Mouse (Mus musculus): ENCODE measurements around the gene Tubg2. TPM values are rescaled to one million over a fixed set of nuclear protein-coding genes. Genes with fewer than 3 reads are reported as not detected.

Tubg2 gene
- polyA plus RNA-seq, 1 experiment from 2014 or later, result 3.0 TPM

DNA sequence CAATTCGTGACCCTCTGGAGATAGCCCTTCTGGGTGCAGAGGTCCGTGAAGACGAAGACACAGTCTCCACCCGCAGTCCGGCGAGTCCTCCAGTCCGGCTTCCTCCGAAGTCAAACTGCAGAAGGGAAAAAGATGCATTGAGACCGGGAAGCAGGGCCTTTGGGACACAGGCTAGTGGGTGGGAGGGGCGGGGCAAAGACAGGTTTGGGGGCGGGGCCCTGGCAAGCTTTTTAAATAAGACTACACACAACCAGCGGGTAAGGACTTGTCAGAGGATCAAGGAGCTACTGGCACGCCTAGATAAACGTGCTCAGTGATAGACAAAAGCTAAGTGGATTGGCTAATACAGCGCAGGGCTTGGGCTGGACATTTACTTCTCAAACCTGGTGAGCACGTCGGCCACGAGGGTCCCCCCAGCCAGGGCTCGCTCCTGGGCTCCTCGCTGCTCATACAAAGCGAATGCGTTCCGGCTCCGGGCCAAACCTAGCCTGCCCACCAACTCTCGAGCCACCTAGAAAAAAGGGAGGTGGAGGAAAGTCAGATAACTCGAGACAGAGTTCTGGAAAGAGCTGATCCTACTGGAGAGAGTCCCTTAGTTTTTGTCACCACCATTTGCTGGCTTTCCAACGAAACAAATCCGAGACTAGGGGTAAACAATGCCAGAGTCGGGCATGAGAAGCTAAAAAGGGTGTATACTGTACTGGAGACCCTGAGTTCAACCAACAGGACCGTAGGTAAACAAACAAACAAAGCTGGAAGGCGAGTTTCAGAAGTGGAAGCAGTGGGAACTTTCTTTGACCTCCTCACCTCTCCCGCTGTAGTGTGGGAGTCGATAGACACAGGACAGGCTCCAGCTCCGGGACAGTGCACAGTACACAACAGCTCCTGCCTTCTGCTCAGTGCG lies 9.2 kb downstream of the Tubg2 start:
- Histone ChIP-seq H3K9me3 (ENCODE audit: control insufficient read depth, low read length) (no peaks in the 10 kb centered on the region), H3K4me2 (replicated peaks; ENCODE audit: low read depth) (peak overlapping the region; percentile 42), H3K4me1 (replicated peaks; ENCODE audit: control insufficient read depth, insufficient read depth) (peaks cover 3% of the 10 kb centered on the region), H3K36me3 (ENCODE audit: control insufficient read depth, insufficient read depth, low read length) (peaks cover 45% of the 10 kb centered on the region), H3K27me3 (ENCODE audit: control insufficient read depth, insufficient read depth, low read length) (no peaks in the 10 kb centered on the region), H3K4me3 (ENCODE audit: low read depth, low read length) (0 out of 2 replicates have a peak overlapping the region, but pooled peaks have one; percentile 23), H3K27ac (replicated peaks) (peak overlapping the region; percentile 81), H3K9ac (ENCODE audit: low read length) (no peak overlapping the region)
- DNase-seq (ENCODE audit: low spot score) (peak; percentile 68), ATAC-seq (ENCODE audit: low FRiP score, low TSS enrichment) (0 out of 2 replicates have a peak, but pooled peaks have one; percentile 22)
- TF ChIP-seq CTCF (IDR thresholded peaks at IDR 0.05; ENCODE audit: low read depth) (no peak), EP300 (optimal IDR thresholded peaks at IDR 0.05) (no peak)
- 46% methylated on average over 35 of the region's 35 CpGs for WGBS

DNA sequence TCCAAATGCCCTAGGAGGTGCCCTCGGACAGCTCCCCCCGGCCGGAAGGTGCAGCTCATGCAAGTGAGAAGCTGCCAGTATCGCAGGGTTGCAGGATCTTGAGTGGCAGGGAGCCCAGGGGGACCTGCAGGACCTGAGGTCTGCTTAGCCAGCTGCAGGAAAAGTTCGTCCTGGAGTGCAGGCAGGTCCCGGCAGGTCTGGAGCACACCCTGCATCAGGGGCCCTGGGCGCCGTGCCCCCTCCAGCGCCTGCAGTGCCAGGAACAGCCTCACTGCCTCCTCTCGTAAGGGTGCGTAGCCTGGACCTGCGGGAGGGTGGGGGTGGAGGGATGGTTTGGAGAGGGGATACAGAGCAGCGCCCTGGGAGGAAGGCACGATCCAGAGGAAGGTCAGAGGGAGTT lies 10.7 kb downstream of the Tubg2 start:
- Histone ChIP-seq H3K36me3 (ENCODE audit: control insufficient read depth, insufficient read depth, low read length) (peaks cover 45% of the 10 kb centered on the region), H3K27me3 (ENCODE audit: control insufficient read depth, insufficient read depth, low read length) (no peaks in the 10 kb centered on the region)
- 75% methylated on average over 14 of the region's 14 CpGs for WGBS

DNA sequence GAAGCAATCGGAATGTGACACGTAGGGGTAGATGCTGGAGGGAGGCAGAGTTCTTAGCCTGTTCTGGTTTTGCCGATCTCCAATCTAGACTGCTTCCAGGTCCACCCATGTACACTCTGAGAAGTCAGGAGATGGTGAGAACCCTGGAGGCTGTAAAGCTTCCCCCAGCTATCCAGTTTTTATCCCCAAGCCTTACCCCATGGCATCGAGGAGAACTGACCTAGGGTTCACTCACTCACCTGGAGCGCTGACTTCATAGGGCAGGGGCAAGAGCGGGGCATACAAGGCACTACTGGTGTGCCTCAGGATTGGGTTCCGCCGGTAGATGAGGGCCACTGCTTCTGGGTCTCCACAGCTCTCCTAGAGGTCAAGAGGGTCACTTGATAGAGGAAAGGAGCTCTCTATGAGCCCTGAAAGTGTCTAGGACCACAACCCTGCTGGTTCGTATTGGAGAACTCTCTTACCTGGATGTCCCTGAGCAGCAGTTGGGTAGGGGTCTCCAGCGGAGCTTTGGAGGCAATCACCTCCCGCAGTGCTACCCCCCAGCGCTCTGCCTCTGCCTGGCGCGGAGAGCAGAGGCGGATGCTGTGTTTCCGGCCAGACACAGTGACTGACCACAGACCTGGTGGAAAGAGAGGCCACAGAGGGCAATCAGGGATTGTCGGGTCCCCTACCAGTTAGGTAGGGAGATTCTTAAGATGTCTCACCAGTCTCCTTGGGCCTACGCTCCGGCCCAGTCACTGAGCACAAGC lies 11.7 kb downstream of the Tubg2 start:
- ATAC-seq (ENCODE audit: low FRiP score, low TSS enrichment) (no peak), DNase-seq (ENCODE audit: low spot score) (no peak)
- Histone ChIP-seq H3K4me2 (replicated peaks; ENCODE audit: low read depth) (peak overlapping the region; percentile 80; the same call in 1 of the 2 replicates), H3K36me3 (ENCODE audit: control insufficient read depth, insufficient read depth, low read length) (peaks cover 38% of the 10 kb centered on the region), H3K27ac (replicated peaks) (0 out of 2 replicates have a peak overlapping the region, but pooled peaks have one; percentile 8), H3K27me3 (ENCODE audit: control insufficient read depth, insufficient read depth, low read length) (no peaks in the 10 kb centered on the region), H3K4me3 (ENCODE audit: low read depth, low read length) (no peak overlapping the region), H3K4me1 (replicated peaks; ENCODE audit: control insufficient read depth, insufficient read depth) (peaks cover 3% of the 10 kb centered on the region), H3K9me3 (ENCODE audit: control insufficient read depth, low read length) (no peaks in the 10 kb centered on the region), H3K9ac (ENCODE audit: low read length) (peak overlapping the region; percentile 8; the same call in 1 of the 2 replicates)
- WGBS, result 79% methylated on average over 19 of the region's 19 CpGs
- TF ChIP-seq EP300 (optimal IDR thresholded peaks at IDR 0.05), result no peak
- no peak for TF ChIP-seq CTCF (IDR thresholded peaks at IDR 0.05; ENCODE audit: low read depth)

More for the DNA sequence above, 10.7 kb downstream of the Tubg2 start:
- ATAC-seq (ENCODE audit: low FRiP score, low TSS enrichment) (no peak), DNase-seq (ENCODE audit: low spot score) (no peak)
- TF ChIP-seq CTCF (IDR thresholded peaks at IDR 0.05; ENCODE audit: low read depth) (no peak), EP300 (optimal IDR thresholded peaks at IDR 0.05) (no peak)
- Histone ChIP-seq H3K4me3 (ENCODE audit: low read depth, low read length) (no peak overlapping the region), H3K4me1 (replicated peaks; ENCODE audit: control insufficient read depth, insufficient read depth) (peaks cover 3% of the 10 kb centered on the region), H3K27ac (replicated peaks) (peak overlapping the region; percentile 36; the same call in 1 of the 2 replicates), H3K9ac (ENCODE audit: low read length) (no peak overlapping the region), H3K4me2 (replicated peaks; ENCODE audit: low read depth) (no peak overlapping the region), H3K9me3 (ENCODE audit: control insufficient read depth, low read length) (no peaks in the 10 kb centered on the region)

GRCm38 (mm10) chr11:101167963-101168300 lies 12.2 kb downstream of the Tubg2 start:
- Histone ChIP-seq H3K27ac (replicated peaks) (no peak overlapping the region), H3K4me3 (ENCODE audit: low read depth, low read length) (0 out of 2 replicates have a peak overlapping the region, but pooled peaks have one; percentile 83), H3K4me1 (replicated peaks; ENCODE audit: control insufficient read depth, insufficient read depth) (peaks cover 4% of the 10 kb centered on the region), H3K4me2 (replicated peaks; ENCODE audit: low read depth) (peak overlapping the region; percentile 80), H3K36me3 (ENCODE audit: control insufficient read depth, insufficient read depth, low read length) (peaks cover 37% of the 10 kb centered on the region), H3K9ac (ENCODE audit: low read length) (peak overlapping the region; percentile 82), H3K27me3 (ENCODE audit: control insufficient read depth, insufficient read depth, low read length) (no peaks in the 10 kb centered on the region), H3K9me3 (ENCODE audit: control insufficient read depth, low read length) (no peaks in the 10 kb centered on the region)
- 68% methylated on average over 8 of the region's 8 CpGs for WGBS
- DNase-seq (ENCODE audit: low spot score), result no peak
- TF ChIP-seq EP300 (optimal IDR thresholded peaks at IDR 0.05) (no peak), CTCF (IDR thresholded peaks at IDR 0.05; ENCODE audit: low read depth) (no peak)
- ATAC-seq (ENCODE audit: low FRiP score, low TSS enrichment), result no peak

DNA sequence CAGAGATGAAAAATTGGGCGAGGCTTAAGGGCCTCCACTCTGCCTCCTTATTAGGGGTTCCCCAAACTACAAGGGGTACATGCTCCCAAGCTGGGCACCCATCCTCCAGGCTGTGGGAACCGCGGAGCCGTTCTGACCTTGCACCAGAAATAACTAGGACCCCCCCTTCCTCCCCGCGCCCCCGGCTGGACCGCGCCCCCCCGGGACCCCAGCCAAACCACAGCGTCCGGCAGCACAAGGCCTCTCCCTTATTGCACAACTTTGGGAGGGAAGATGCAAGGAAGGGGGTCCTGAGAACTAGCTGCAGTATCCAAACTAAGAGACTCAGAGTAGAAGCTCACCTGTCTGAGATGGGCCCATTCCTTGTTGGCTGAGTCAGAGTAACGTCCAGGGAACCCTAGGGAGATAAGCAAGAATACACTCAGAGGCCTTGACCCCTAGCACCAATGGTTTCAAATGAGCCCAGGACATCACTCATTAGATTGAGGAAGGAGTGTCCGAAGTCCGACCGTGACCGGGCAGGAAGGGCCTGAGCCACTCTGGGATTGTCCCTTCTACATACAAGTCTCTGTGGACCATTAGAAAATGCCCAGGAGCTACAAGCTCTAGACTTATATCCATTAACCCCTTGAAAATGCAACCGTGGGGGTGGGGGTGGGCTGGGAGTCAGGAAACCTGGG lies 12.7 kb downstream of the Tubg2 start:
- H3K4me3 ChIP-seq (ENCODE audit: low read depth, low read length), result peak overlapping the region; percentile 83
- H3K4me2 ChIP-seq (replicated peaks; ENCODE audit: low read depth), result peak overlapping the region; percentile 80
- peak overlapping the region; percentile 13; the same call in 1 of the 2 replicates for H3K27ac ChIP-seq (replicated peaks)
- no peaks in the 10 kb centered on the region for H3K27me3 ChIP-seq (ENCODE audit: control insufficient read depth, insufficient read depth, low read length)
- H3K36me3 ChIP-seq (ENCODE audit: control insufficient read depth, insufficient read depth, low read length), result peaks cover 32% of the 10 kb centered on the region
- no peaks in the 10 kb centered on the region for H3K9me3 ChIP-seq (ENCODE audit: control insufficient read depth, low read length)
- TF ChIP-seq EP300 (optimal IDR thresholded peaks at IDR 0.05) (no peak), CTCF (IDR thresholded peaks at IDR 0.05; ENCODE audit: low read depth) (no peak)
- peak overlapping the region; percentile 82 for H3K9ac ChIP-seq (ENCODE audit: low read length)
- peaks cover 9% of the 10 kb centered on the region for H3K4me1 ChIP-seq (replicated peaks; ENCODE audit: control insufficient read depth, insufficient read depth)
- ATAC-seq (ENCODE audit: low FRiP score, low TSS enrichment), result no peak
- DNase-seq (ENCODE audit: low spot score), result no peak
- 57% methylated on average over 18 of the region's 18 CpGs for WGBS

All from stomach, postnatal 0 days (tissue).